Comparison of ENCODE assay signal across 21 mouse cellular contexts in genomic region chr13:39321111-39321510, GRCm38 (mm10).
"Had no signal": no experiment of that assay in that cellular context is flagged by ENCODE, and none has a peak within 500 bp of the region (broad histone marks: within the 10 kb centered on the region; RNA-seq: fewer than 3 reads in every experiment).

No protein-coding gene starts in this region.

- H3K36me3 ChIP-seq: lung, embryonic 15.5 days; midbrain, embryonic 12.5 days; neural tube, embryonic 13.5 days; neural tube, embryonic 15.5 days had no signal

- H3K9ac ChIP-seq: lung, embryonic 15.5 days; midbrain, embryonic 12.5 days; neural tube, embryonic 13.5 days; neural tube, embryonic 15.5 days had no signal

- ATAC-seq: lung, postnatal 0 days; midbrain, embryonic 16.5 days had no signal

- H3K4me2 ChIP-seq: lung, embryonic 15.5 days; midbrain, embryonic 12.5 days; neural tube, embryonic 13.5 days; neural tube, embryonic 15.5 days had no signal

- H3K4me1 ChIP-seq: lung, embryonic 15.5 days; megakaryocyte, embryonic 14.5 days; midbrain, embryonic 12.5 days; neural tube, embryonic 13.5 days; neural tube, embryonic 15.5 days had no signal

- H3K4me3 ChIP-seq: lung, embryonic 15.5 days; megakaryocyte, embryonic 14.5 days; midbrain, embryonic 12.5 days; myocyte; neural tube, embryonic 13.5 days; neural tube, embryonic 15.5 days had no signal

- H3K9me3 ChIP-seq: lung, embryonic 15.5 days; midbrain, embryonic 12.5 days; neural tube, embryonic 13.5 days; neural tube, embryonic 15.5 days had no signal

- H3K27ac ChIP-seq: lung, embryonic 15.5 days; macrophage; midbrain, embryonic 12.5 days; neural tube, embryonic 13.5 days; neural tube, embryonic 15.5 days had no signal

- H3K27me3 ChIP-seq: lung, embryonic 15.5 days; megakaryocyte, embryonic 14.5 days; midbrain, embryonic 12.5 days; neural tube, embryonic 13.5 days; neural tube, embryonic 15.5 days had no signal

- DNase-seq: lung, adult 2 months; lung, postnatal 14 days; lung, postnatal 36 days; midbrain, embryonic 14.5 days; retina, postnatal 1 day; right cerebral cortex, adult 18-20 months; right cerebral cortex, postnatal 25 days; right cerebral cortex, postnatal 4 days; spleen, adult 18-20 months; thymus, adult 18-20 months; thymus, postnatal 14 days; thymus, postnatal 36 days had no signal
